Mouse (Mus musculus) cerebellum, postnatal 10 days (tissue): ENCODE measurements at regions not wholly inside any gene's neighbourhood (a gene's known extent, or its start where the extent isn't known, plus 50 kb on each side); places are given as distances from the start of the nearest gene placed in this dataset.
A peak's percentile ranks its signal among the peaks of the same experiment; 100 is the strongest.

Experiments
- DNase-seq, 2 experiments: peaks; one replicate each; pipeline ENCODE4 v3.0.0; 2021; ENCODE audit warnings: mixed read lengths in 2 of 2

GRCm38 (mm10) chr4:16820371-16820770 is 2784.9 kb upstream of the Gm12353 start:
- DNase-seq, result no peak

GRCm38 (mm10) chr4:16831598-16831997 is 2773.7 kb upstream of the Gm12353 start:
- no peak for DNase-seq

- DNase-seq, result no peak
Observed at GRCm38 (mm10) chr4:16848096-16848495, 2757.2 kb upstream of the Gm12353 start.

GRCm38 (mm10) chr4:16852670-16853069 is 2752.6 kb upstream of the Gm12353 start:
- peak; percentile 7 to 16 for DNase-seq
